Comparison of ENCODE assay signal across 9 mouse cellular contexts in genomic region chr1:181234326-181235035, GRCm38 (mm10). TPM values are rescaled to one million over a fixed set of nuclear protein-coding genes. Genes with fewer than 3 reads are reported as not detected.
DNase-seq lines count a peak whose midpoint lies in the region; ATAC-seq lines count a peak whose summit lies in the region.
"Had no signal": no experiment of that assay in that cellular context is flagged by ENCODE, and none has a peak within 500 bp of the region (broad histone marks: within the 10 kb centered on the region; RNA-seq: fewer than 3 reads in every experiment).

No protein-coding gene starts in this region.

- peak overlapping the region; percentile 55; the same call in 1 of the 2 replicates for H3K27ac ChIP-seq in brown adipose tissue, adult 24 weeks (replicated peaks; ENCODE audit: low read depth, low read length)
- peak overlapping the region; percentile 40 for H3K27ac ChIP-seq in liver, embryonic 13.5 days
- H3K27ac ChIP-seq in stomach, embryonic 15.5 days, result peak overlapping the region; percentile 35; the same call in 1 of the 2 replicates

- no peak for ATAC-seq in liver, embryonic 13.5 days (ENCODE audit: low read depth)
- 0 out of 2 replicates have a peak, but pooled peaks have one; percentile 18 for ATAC-seq in stomach, embryonic 15.5 days (ENCODE audit: insufficient read depth, low FRiP score, low read depth)

- H3K9me3 ChIP-seq in liver, embryonic 13.5 days (replicated peaks), result no peaks in the 10 kb centered on the region
- H3K9me3 ChIP-seq in stomach, embryonic 15.5 days, result no peaks in the 10 kb centered on the region

- peaks cover 12% of the 10 kb centered on the region for H3K4me1 ChIP-seq in brown adipose tissue, adult 24 weeks (ENCODE audit: control insufficient read depth, insufficient read depth, insufficient read length, low read length)
- peaks cover 51% of the 10 kb centered on the region for H3K4me1 ChIP-seq in liver, embryonic 13.5 days (replicated peaks)
- peaks cover 12% of the 10 kb centered on the region for H3K4me1 ChIP-seq in stomach, embryonic 15.5 days

- peak overlapping the region; percentile 47 for H3K9ac ChIP-seq in liver, embryonic 13.5 days
- H3K9ac ChIP-seq in stomach, embryonic 15.5 days, result no peak overlapping the region

- no peaks in the 10 kb centered on the region for H3K36me3 ChIP-seq in liver, embryonic 13.5 days
- no peaks in the 10 kb centered on the region for H3K36me3 ChIP-seq in stomach, embryonic 15.5 days

- 30% methylated on average over 8 of the region's 8 CpGs for WGBS in liver, embryonic 13.5 days (ENCODE audit: insufficient replicate concordance)
- WGBS in stomach, embryonic 15.5 days, result 29% methylated on average over 8 of the region's 8 CpGs

- intact Hi-C loops in heart, postnatal 14 days (cut with DNase I), result no loop called here

- peak overlapping the region; percentile 38 for H3K4me3 ChIP-seq in brown adipose tissue, adult 24 weeks (ENCODE audit: insufficient read depth, low read depth, low read length)
- H3K4me3 ChIP-seq in liver, embryonic 13.5 days (replicated peaks), result peak overlapping the region; percentile 12; the same call in 1 of the 2 replicates
- peak overlapping the region; percentile 16 for H3K4me3 ChIP-seq in stomach, embryonic 15.5 days (replicated peaks)
- H3K4me3 ChIP-seq: myocyte had no signal

- peak; percentile 43 to 73 for DNase-seq in spleen, postnatal 4 days (ENCODE audit: low spot score in 2 of 2)
- no peak for DNase-seq in spleen, adult 12 weeks (ENCODE audit: low spot score)
- peak; percentile 47 to 48 for DNase-seq in heart, postnatal 14 days
- DNase-seq in liver, embryonic 13.5 days, result no peak
- DNase-seq in right cerebral cortex, postnatal 4 days, result no peak
- no peak for DNase-seq in right cerebral cortex, postnatal 14 days

- H3K4me2 ChIP-seq in liver, embryonic 13.5 days, result peak overlapping the region; percentile 41
- peak overlapping the region; percentile 42 for H3K4me2 ChIP-seq in stomach, embryonic 15.5 days

- H3K27me3 ChIP-seq in liver, embryonic 13.5 days, result no peaks in the 10 kb centered on the region
- no peaks in the 10 kb centered on the region for H3K27me3 ChIP-seq in stomach, embryonic 15.5 days (replicated peaks)

RNA-seq across cellular contexts. Expression of gene Wdr26, which starts 22.7 kb away (rescaled TPM):
- 49.7 and 55.5 TPM in 2 replicates for polyA plus RNA-seq in brown adipose tissue, adult 24 weeks (2012; ENCODE audit: insufficient read depth, insufficient read length, missing spikeins)
- 100 to 1,000 TPM; 127 to 134 TPM for total RNA-seq in heart, postnatal 14 days (2021)
- 55.6 and 62.5 TPM in 2 replicates for polyA plus RNA-seq in liver, embryonic 13.5 days (2015; fragmentation: Nextera tagmentation; extraction: Ambion mirVana)
- polyA plus RNA-seq in stomach, embryonic 15.5 days (2015; fragmentation: Nextera tagmentation; extraction: Ambion mirVana), result 32.6 and 33.3 TPM in 2 replicates

Comparison
In these comparisons a context has a peak if more than half of its experiments do, and no peak if none do; other contexts are left out.
1. DNase-seq: peak in spleen, postnatal 4 days (2 of 2) and heart, postnatal 14 days (2 of 2); none in spleen, adult 12 weeks (single experiment), liver, embryonic 13.5 days (single experiment), right cerebral cortex, postnatal 4 days (single experiment) and right cerebral cortex, postnatal 14 days (single experiment).
2. Peak in every context shown above with its lines, with median percentiles within 50 percentile points of each other: H3K27ac ChIP-seq and H3K4me3 ChIP-seq.